Mouse (Mus musculus): ENCODE data around the gene Jak1.

DNA sequence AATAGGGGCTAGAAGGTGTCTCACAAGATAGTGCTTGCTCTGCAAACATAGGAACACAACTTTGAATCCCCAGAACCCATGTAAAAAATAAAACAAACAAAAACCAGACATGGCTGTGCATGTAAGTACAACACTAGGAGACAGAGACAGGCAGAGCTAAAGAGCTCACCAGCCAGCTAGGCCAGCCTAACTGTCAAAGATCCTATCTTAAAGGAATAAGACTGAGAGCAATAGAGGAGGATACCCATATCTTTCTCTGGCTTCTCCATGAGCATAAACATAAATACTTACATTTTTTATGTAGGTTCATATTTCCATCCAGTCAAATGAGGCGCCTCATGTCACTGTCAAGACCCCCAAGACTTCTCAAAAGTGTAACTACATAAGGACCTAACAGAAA, 29.1 kb downstream of the Jak1 start:
- TF ChIP-seq CTCF (IDR thresholded peaks at IDR 0.05; ENCODE audit: extremely low read depth, insufficient read depth, low read length) (no peak), POLR2A (IDR thresholded peaks at IDR 0.05; ENCODE audit: extremely low read depth, insufficient read depth, low read length) (no peak)

Data from cortical plate, adult 2 months (tissue).